Mouse (Mus musculus): ENCODE data around the gene Mettl21e. TPM values are rescaled to one million over a fixed set of nuclear protein-coding genes. Genes with fewer than 3 reads are reported as not detected.

Gene Mettl21e
- total and polyA plus RNA-seq, 3 experiments = not detected

- TF ChIP-seq TCF12 (IDR thresholded peaks at IDR 0.05; ENCODE audit: low read depth, low read length) = no peak
- TF ChIP-seq MEF2A (IDR thresholded peaks at IDR 0.05; ENCODE audit: extremely low read depth, insufficient replicate concordance, low read depth, low read length, poor library complexity, severe bottlenecking) = no peak
- no peak for TF ChIP-seq USF1 (IDR thresholded peaks at IDR 0.05; ENCODE audit: low read depth, low read length)
- TF ChIP-seq POLR2AphosphoS5 (IDR thresholded peaks at IDR 0.05; ENCODE audit: borderline replicate concordance, low read depth, low read length) = no peak
- TF ChIP-seq CTCF (IDR thresholded peaks at IDR 0.05 in 2 of 3, conservative IDR thresholded peaks at IDR 0.05 in 1 of 3; ENCODE audit: control insufficient read depth in 1 of 3, insufficient read depth in 1 of 3, low read depth in 2 of 3, low read length in 3 of 3, poor library complexity in 1 of 3, severe bottlenecking in 1 of 3) = peak in 2 of 3 experiments; percentile 18 to 21; a peak in 2 of 6 replicates
- TF ChIP-seq NELFE (IDR thresholded peaks at IDR 0.05; ENCODE audit: low read depth, low read length) = no peak
- TF ChIP-seq CHD2 (IDR thresholded peaks at IDR 0.05; ENCODE audit: low read length) = no peak
- Histone ChIP-seq H3K36me3 (ENCODE audit: control insufficient read depth in 1 of 2, insufficient read depth in 2 of 2, low read length in 2 of 2) (no peaks in the 10 kb centered on the region; a peak in 2 of 4 replicates), H3K4me3 (ENCODE audit: control insufficient read depth in 1 of 2, insufficient read depth in 1 of 2, low read depth in 2 of 2, low read length in 2 of 2) (no peak overlapping the region), H3K9me3 (replicated peaks; ENCODE audit: insufficient read depth, low read length) (no peaks in the 10 kb centered on the region), H3K4me1 (ENCODE audit: control insufficient read depth in 1 of 2, insufficient read depth in 2 of 2, low read length in 2 of 2) (no peaks in the 10 kb centered on the region), H3K27me3 (ENCODE audit: control insufficient read depth in 1 of 2, insufficient read depth in 2 of 2, low read length in 2 of 2) (no peaks in the 10 kb centered on the region), H3K27ac (ENCODE audit: control insufficient read depth, low read depth, low read length) (no peak overlapping the region), H3K79me2 (ENCODE audit: control insufficient read depth, insufficient read depth, low read length, poor library complexity) (no peaks in the 10 kb centered on the region), H3K9ac (ENCODE audit: control insufficient read depth, low read depth, low read length, poor library complexity, severe bottlenecking) (no peak overlapping the region)
- no peak for DNase-seq (ENCODE audit: low read depth, low spot score)
These were observed 44.9 kb downstream of the Mettl21e start for GRCm38 (mm10) chr1:44173903-44174302.

- no peaks in the 10 kb centered on the region for H3K79me2 ChIP-seq (ENCODE audit: control insufficient read depth, insufficient read depth, low read length, poor library complexity)
- no peak overlapping the region for H3K9ac ChIP-seq (ENCODE audit: control insufficient read depth, low read depth, low read length, poor library complexity, severe bottlenecking)
- no peak for TF ChIP-seq CHD2 (IDR thresholded peaks at IDR 0.05; ENCODE audit: low read length)
- no peak for TF ChIP-seq JUND (IDR thresholded peaks at IDR 0.05; ENCODE audit: low read depth, low read length)
- TF ChIP-seq ZKSCAN1 (IDR thresholded peaks at IDR 0.05; ENCODE audit: low read depth, low read length) = no peak
- TF ChIP-seq MYC (IDR thresholded peaks at IDR 0.05; ENCODE audit: low read depth, low read length) = no peak
- DNase-seq (ENCODE audit: low read depth, low spot score) = no peak
- H3K9me3 ChIP-seq (replicated peaks; ENCODE audit: insufficient read depth, low read length) = no peaks in the 10 kb centered on the region
- H3K36me3 ChIP-seq (ENCODE audit: control insufficient read depth in 1 of 2, insufficient read depth in 2 of 2, low read length in 2 of 2) = no peaks in the 10 kb centered on the region; a peak in 2 of 4 replicates
- no peaks in the 10 kb centered on the region for H3K27me3 ChIP-seq (ENCODE audit: control insufficient read depth in 1 of 2, insufficient read depth in 2 of 2, low read length in 2 of 2)
- H3K27ac ChIP-seq (ENCODE audit: control insufficient read depth, low read depth, low read length) = no peak overlapping the region
- no peak overlapping the region for H3K4me3 ChIP-seq (ENCODE audit: control insufficient read depth in 1 of 2, insufficient read depth in 1 of 2, low read depth in 2 of 2, low read length in 2 of 2)
- no peaks in the 10 kb centered on the region for H3K4me1 ChIP-seq (ENCODE audit: control insufficient read depth in 1 of 2, insufficient read depth in 2 of 2, low read length in 2 of 2)
These were observed 46.1 kb downstream of the Mettl21e start for GRCm38 (mm10) chr1:44172656-44173055.

- no peak overlapping the region for H3K27ac ChIP-seq (ENCODE audit: control insufficient read depth, low read depth, low read length)
- H3K36me3 ChIP-seq (ENCODE audit: control insufficient read depth in 1 of 2, insufficient read depth in 2 of 2, low read length in 2 of 2) = peaks cover 0 to 2% of the 10 kb centered on the region in 2 experiments; a peak in 2 of 4 replicates
- H3K79me2 ChIP-seq (ENCODE audit: control insufficient read depth, insufficient read depth, low read length, poor library complexity) = no peaks in the 10 kb centered on the region
- no peak overlapping the region for H3K4me3 ChIP-seq (ENCODE audit: control insufficient read depth in 1 of 2, insufficient read depth in 1 of 2, low read depth in 2 of 2, low read length in 2 of 2)
- H3K9me3 ChIP-seq (replicated peaks; ENCODE audit: insufficient read depth, low read length) = no peaks in the 10 kb centered on the region
- H3K9ac ChIP-seq (ENCODE audit: control insufficient read depth, low read depth, low read length, poor library complexity, severe bottlenecking) = no peak overlapping the region
- H3K4me1 ChIP-seq (ENCODE audit: control insufficient read depth in 1 of 2, insufficient read depth in 2 of 2, low read length in 2 of 2) = no peaks in the 10 kb centered on the region
- no peaks in the 10 kb centered on the region for H3K27me3 ChIP-seq (ENCODE audit: control insufficient read depth in 1 of 2, insufficient read depth in 2 of 2, low read length in 2 of 2)
- peak; percentile 38 for DNase-seq (ENCODE audit: low read depth, low spot score)
- TF ChIP-seq CTCF (IDR thresholded peaks at IDR 0.05 in 2 of 3, conservative IDR thresholded peaks at IDR 0.05 in 1 of 3; ENCODE audit: control insufficient read depth in 1 of 3, insufficient read depth in 1 of 3, low read depth in 2 of 3, low read length in 3 of 3, poor library complexity in 1 of 3, severe bottlenecking in 1 of 3) (peak; percentile 9 to 27 (median 21); a peak in 2 of 6 replicates), ZKSCAN1 (IDR thresholded peaks at IDR 0.05; ENCODE audit: low read depth, low read length) (no peak), ZNF384 (IDR thresholded peaks at IDR 0.05; ENCODE audit: low read depth, low read length) (peak; percentile 47; the same call in 1 of the 2 replicates)
These were observed 50.8 kb downstream of the Mettl21e start for GRCm38 (mm10) chr1:44167859-44168383.

Data from MEL (cell line).